In genomic region chr14:121981531-121981930, GRCm38 (mm10) we compare ENCODE assay signal across 32 mouse cellular contexts. TPM values are rescaled to one million over a fixed set of nuclear protein-coding genes. Genes with fewer than 3 reads are reported as not detected.
DNase-seq lines count a peak whose midpoint lies in the region; ATAC-seq and TF ChIP-seq lines count a peak whose summit lies in the region.
"Had no signal": no experiment of that assay in that cellular context is flagged by ENCODE, and none has a peak within 500 bp of the region (broad histone marks: within the 10 kb centered on the region; RNA-seq: fewer than 3 reads in every experiment).

No protein-coding gene starts in this region.

- TF ChIP-seq CTCF in intestine, postnatal 0 days (IDR thresholded peaks at IDR 0.05; ENCODE audit: low read depth), result no peak

- 0 out of 2 replicates have a peak, but pooled peaks have one; percentile 31 for ATAC-seq in liver, embryonic 16.5 days (ENCODE audit: low read depth)
- ATAC-seq in liver, embryonic 11.5 days (replicated peaks; ENCODE audit: low FRiP score), result no peak
- ATAC-seq in intestine, postnatal 0 days, result peak; percentile 43; the same call in 1 of the 2 replicates
- ATAC-seq: activated CD4-positive, CD25-positive, alpha-beta regulatory T cell, adult 4 months; CD4-positive, CD25-positive, alpha-beta regulatory T cell, adult 4 months; forebrain, embryonic 14.5 days; forebrain, embryonic 16.5 days; Patski had no signal

- no peak overlapping the region for H3K27ac ChIP-seq in liver, embryonic 16.5 days (ENCODE audit: low read length)
- H3K27ac ChIP-seq in liver, embryonic 11.5 days (ENCODE audit: low read depth, low read length), result no peak overlapping the region
- no peak overlapping the region for H3K27ac ChIP-seq in intestine, postnatal 0 days (ENCODE audit: low read depth, low read length)
- H3K27ac ChIP-seq: embryonic facial prominence, embryonic 13.5 days; embryonic facial prominence, embryonic 15.5 days; forebrain, embryonic 10.5 days; forebrain, embryonic 12.5 days had no signal

- H3K4me2 ChIP-seq in liver, embryonic 16.5 days (ENCODE audit: low read depth, low read length), result no peak overlapping the region
- H3K4me2 ChIP-seq in liver, embryonic 11.5 days, result no peak overlapping the region
- no peak overlapping the region for H3K4me2 ChIP-seq in intestine, postnatal 0 days (replicated peaks; ENCODE audit: low read depth)
- H3K4me2 ChIP-seq: embryonic facial prominence, embryonic 13.5 days; embryonic facial prominence, embryonic 15.5 days; forebrain, embryonic 12.5 days had no signal

- intact Hi-C loops in heart, postnatal 14 days (cut with DNase I), result no loop called here

- WGBS in liver, embryonic 16.5 days (ENCODE audit: insufficient replicate concordance), result 63% methylated on average over 1 of the region's 1 CpGs
- 74% methylated on average over 1 of the region's 1 CpGs for WGBS in liver, embryonic 11.5 days
- WGBS in intestine, postnatal 0 days, result 39% methylated on average over 1 of the region's 1 CpGs

- peaks cover 5% of the 10 kb centered on the region for H3K4me1 ChIP-seq in liver, embryonic 16.5 days (ENCODE audit: control insufficient read depth, low read depth, low read length)
- H3K4me1 ChIP-seq in liver, embryonic 11.5 days (replicated peaks; ENCODE audit: control insufficient read depth, insufficient read depth, low read length), result peaks cover 13% of the 10 kb centered on the region
- no peaks in the 10 kb centered on the region for H3K4me1 ChIP-seq in intestine, postnatal 0 days (replicated peaks; ENCODE audit: control insufficient read depth, insufficient read depth, low read length)
- H3K4me1 ChIP-seq: embryonic facial prominence, embryonic 13.5 days; embryonic facial prominence, embryonic 15.5 days; forebrain, embryonic 12.5 days had no signal

- H3K4me3 ChIP-seq in liver, embryonic 16.5 days (ENCODE audit: low read depth, low read length), result no peak overlapping the region
- no peak overlapping the region for H3K4me3 ChIP-seq in liver, embryonic 11.5 days (ENCODE audit: low read depth, low read length)
- H3K4me3 ChIP-seq in intestine, postnatal 0 days (ENCODE audit: low read depth, low read length), result no peak overlapping the region
- H3K4me3 ChIP-seq: embryonic facial prominence, embryonic 13.5 days; embryonic facial prominence, embryonic 15.5 days; erythroblast, embryonic 14.5 days; forebrain, embryonic 10.5 days; forebrain, embryonic 12.5 days had no signal

- H3K36me3 ChIP-seq in liver, embryonic 16.5 days (ENCODE audit: control insufficient read depth, insufficient read depth), result no peaks in the 10 kb centered on the region
- no peaks in the 10 kb centered on the region for H3K36me3 ChIP-seq in liver, embryonic 11.5 days (ENCODE audit: control insufficient read depth, insufficient read depth, low read length)
- H3K36me3 ChIP-seq in intestine, postnatal 0 days (ENCODE audit: control insufficient read depth, insufficient read depth), result 0 out of 2 replicates have a peak, but pooled peaks cover under 1% of the 10 kb centered on the region
- H3K36me3 ChIP-seq: embryonic facial prominence, embryonic 13.5 days; embryonic facial prominence, embryonic 15.5 days had no signal

- H3K27me3 ChIP-seq in liver, embryonic 16.5 days (ENCODE audit: control insufficient read depth, insufficient read depth, low read depth, low read length), result no peaks in the 10 kb centered on the region
- no peaks in the 10 kb centered on the region for H3K27me3 ChIP-seq in liver, embryonic 11.5 days (replicated peaks; ENCODE audit: control insufficient read depth, insufficient read depth, low read length)
- H3K27me3 ChIP-seq in intestine, postnatal 0 days (replicated peaks; ENCODE audit: control insufficient read depth, insufficient read depth, low read length), result no peaks in the 10 kb centered on the region
- H3K27me3 ChIP-seq: CH12.LX; embryonic facial prominence, embryonic 13.5 days; embryonic facial prominence, embryonic 15.5 days; forebrain, embryonic 12.5 days; Patski had no signal

- peak; percentile 57 for DNase-seq in heart, adult 11 months
- no peak for DNase-seq in heart, postnatal 14 days
- no peak for DNase-seq in liver, embryonic 11.5 days (ENCODE audit: low spot score)
- DNase-seq in gastrocnemius, postnatal 10 days, result no peak
- DNase-seq: adrenal gland, adult 8-10 months; adrenal gland, postnatal 14 days; adrenal gland, postnatal 36 days; B cell, adult 2 months; cerebellum, adult 11 months; cerebellum, adult 18-20 months; cerebellum, adult 8-10 months; cerebellum, adult 9-11 months; cerebellum, postnatal 14 days; cerebellum, postnatal 36 days; embryo, embryonic 11 days had no signal

- no peaks in the 10 kb centered on the region for H3K9me3 ChIP-seq in liver, embryonic 16.5 days (replicated peaks; ENCODE audit: control insufficient read depth, low read length)
- H3K9me3 ChIP-seq in liver, embryonic 11.5 days (ENCODE audit: control insufficient read depth, low read length), result no peaks in the 10 kb centered on the region
- H3K9me3 ChIP-seq in intestine, postnatal 0 days (ENCODE audit: control insufficient read depth), result no peaks in the 10 kb centered on the region
- H3K9me3 ChIP-seq: embryonic facial prominence, embryonic 13.5 days; embryonic facial prominence, embryonic 15.5 days; forebrain, embryonic 10.5 days; forebrain, embryonic 12.5 days; G1E had no signal

- H3K9ac ChIP-seq in liver, embryonic 16.5 days (ENCODE audit: low read depth, low read length), result no peak overlapping the region
- no peak overlapping the region for H3K9ac ChIP-seq in liver, embryonic 11.5 days (ENCODE audit: low read depth, low read length)
- H3K9ac ChIP-seq in intestine, postnatal 0 days (ENCODE audit: low read depth, low read length), result no peak overlapping the region
- H3K9ac ChIP-seq: embryonic facial prominence, embryonic 13.5 days; embryonic facial prominence, embryonic 15.5 days; forebrain, embryonic 12.5 days had no signal

RNA-seq across cellular contexts. Expression of gene Gpr183, which starts 16.5 kb away (rescaled TPM):
- under 1 TPM; 0.54 to 0.67 TPM for total RNA-seq in heart, postnatal 14 days (2021)
- polyA plus RNA-seq in liver, embryonic 16.5 days (2015; fragmentation: Nextera tagmentation; extraction: Ambion mirVana), result 1.1 and 1.7 TPM in 2 replicates
- polyA plus RNA-seq in liver, embryonic 11.5 days (2014; fragmentation: Nextera tagmentation; extraction: Ambion mirVana), result 3.2 and 3.9 TPM in 2 replicates
- polyA plus RNA-seq in intestine, postnatal 0 days (2015; fragmentation: Nextera tagmentation; extraction: Ambion mirVana), result 1.5 and 1.6 TPM in 2 replicates
- 1 to 10 TPM in 1 of 2 experiments, under 1 TPM in 1; 0.68 to 1.4 TPM for total RNA-seq in gastrocnemius, postnatal 10 days (2021)
- polyA plus RNA-seq: Patski had no signal

RNA-seq across cellular contexts. Expression of gene Timm8a2, which starts 52.9 kb away (rescaled TPM):
- total RNA-seq in heart, postnatal 14 days (2021), result not detected
- polyA plus RNA-seq in liver, embryonic 16.5 days (2015; fragmentation: Nextera tagmentation; extraction: Ambion mirVana), result not detected in 2 replicates
- not detected in 2 replicates for polyA plus RNA-seq in liver, embryonic 11.5 days (2014; fragmentation: Nextera tagmentation; extraction: Ambion mirVana)
- not detected in 2 replicates for polyA plus RNA-seq in intestine, postnatal 0 days (2015; fragmentation: Nextera tagmentation; extraction: Ambion mirVana)
- not detected for total RNA-seq in gastrocnemius, postnatal 10 days (2021)
- total RNA-seq: adrenal gland, adult 18-20 months; adrenal gland, adult 8-10 months; adrenal gland, postnatal 14 days; adrenal gland, postnatal 36 days; CH12.LX; common myeloid progenitor, adult 5-6 weeks; G1E had no signal
- polyA plus RNA-seq: activated CD4-positive, CD25-positive, alpha-beta regulatory T cell, adult 4 months; CD4-positive, CD25-positive, alpha-beta regulatory T cell, adult 4 months; embryonic facial prominence, embryonic 11.5 days; embryonic facial prominence, embryonic 13.5 days; embryonic facial prominence, embryonic 15.5 days; erythroblast, embryonic 14.5 days; forebrain, embryonic 10.5 days; forebrain, embryonic 12.5 days; forebrain, embryonic 14.5 days; forebrain, embryonic 16.5 days; Patski had no signal
